ENCODE assay signal across 11 mouse cellular contexts in the genomic region with DNA sequence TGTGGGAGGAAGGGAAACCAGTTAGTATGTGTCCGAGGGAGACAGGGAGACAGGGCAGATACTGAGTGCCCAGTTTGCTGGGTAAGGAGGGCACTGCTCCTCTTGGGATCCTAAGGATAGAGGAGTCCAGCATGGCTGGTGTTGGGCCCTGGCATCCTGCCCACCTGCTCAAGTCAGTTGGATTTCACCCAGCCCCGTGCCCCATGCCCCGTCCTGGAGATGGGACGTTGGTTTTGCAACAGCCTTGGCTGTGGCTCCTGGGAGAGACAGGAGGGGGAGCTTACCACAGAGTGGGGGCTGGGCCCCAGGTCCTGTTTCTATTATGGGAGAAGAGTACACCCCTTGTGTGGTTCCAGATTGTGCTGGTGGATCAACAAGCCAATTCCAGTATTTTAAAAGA. TPM values are rescaled to one million over a fixed set of nuclear protein-coding genes. Genes with fewer than 3 reads are reported as not detected.
DNase-seq lines count a peak whose midpoint lies in the region; ATAC-seq and TF ChIP-seq lines count a peak whose summit lies in the region.
"Had no signal": no experiment of that assay in that cellular context is flagged by ENCODE, and none has a peak within 500 bp of the region (broad histone marks: within the 10 kb centered on the region; RNA-seq: fewer than 3 reads in every experiment).

No protein-coding gene starts in this region.

- WGBS in liver, adult 2 months = 21% methylated on average over 4 of the region's 4 CpGs
- WGBS in liver, embryonic 12.5 days (ENCODE audit: insufficient replicate concordance) = 37% methylated on average over 4 of the region's 4 CpGs
- 69% methylated on average over 4 of the region's 4 CpGs for WGBS in forebrain, embryonic 12.5 days

- peak; percentile 89 for DNase-seq in liver, adult 2 months (ENCODE audit: extremely low read depth, low read depth, low spot score)
- DNase-seq in adrenal gland, postnatal 36 days = peak; percentile 86 to 87
- peak; percentile 77 for DNase-seq in heart, postnatal 4 days
- DNase-seq in ovary, adult 18-20 months (ENCODE audit: low spot score) = peak; percentile 55
- no peak for DNase-seq in thymus, postnatal 0 days (ENCODE audit: low spot score)
- DNase-seq: right cerebral cortex, postnatal 14 days had no signal

- TF ChIP-seq CTCF in liver, adult 2 months (IDR thresholded peaks at IDR 0.05; ENCODE audit: low read depth, low read length) = no peak

- peak overlapping the region; percentile 36 for H3K27ac ChIP-seq in liver, adult 2 months (replicated peaks; ENCODE audit: insufficient read depth, low read depth, low read length)
- H3K27ac ChIP-seq in liver, embryonic 12.5 days = no peak overlapping the region
- no peak overlapping the region for H3K27ac ChIP-seq in forebrain, embryonic 12.5 days
- H3K27ac ChIP-seq: macrophage had no signal

- H3K27me3 ChIP-seq in liver, adult 2 months (ENCODE audit: control insufficient read depth, insufficient read depth, low read length) = no peaks in the 10 kb centered on the region
- H3K27me3 ChIP-seq in liver, embryonic 12.5 days (replicated peaks) = peaks cover 19% of the 10 kb centered on the region
- peaks cover 59% of the 10 kb centered on the region for H3K27me3 ChIP-seq in forebrain, embryonic 12.5 days

- no peak overlapping the region for H3K4me3 ChIP-seq in liver, adult 2 months (ENCODE audit: insufficient read depth, low read depth, low read length)
- no peak overlapping the region for H3K4me3 ChIP-seq in liver, embryonic 12.5 days
- H3K4me3 ChIP-seq in forebrain, embryonic 12.5 days (replicated peaks) = no peak overlapping the region

- H3K4me2 ChIP-seq in liver, embryonic 12.5 days = no peak overlapping the region
- no peak overlapping the region for H3K4me2 ChIP-seq in forebrain, embryonic 12.5 days

- no peaks in the 10 kb centered on the region for H3K79me2 ChIP-seq in liver, adult 2 months (ENCODE audit: control insufficient read depth, insufficient read depth, low read length)

- ATAC-seq in liver, embryonic 12.5 days = no peak
- ATAC-seq in forebrain, embryonic 12.5 days (ENCODE audit: low FRiP score) = no peak

- no peaks in the 10 kb centered on the region for H3K36me3 ChIP-seq in liver, adult 2 months (ENCODE audit: control insufficient read depth, insufficient read depth, low read length)
- no peaks in the 10 kb centered on the region for H3K36me3 ChIP-seq in liver, embryonic 12.5 days
- no peaks in the 10 kb centered on the region for H3K36me3 ChIP-seq in forebrain, embryonic 12.5 days (replicated peaks)

- peaks cover 22% of the 10 kb centered on the region for H3K4me1 ChIP-seq in liver, adult 2 months (ENCODE audit: control insufficient read depth, insufficient read depth, low read length)
- peaks cover 44% of the 10 kb centered on the region for H3K4me1 ChIP-seq in liver, embryonic 12.5 days
- peaks cover 15% of the 10 kb centered on the region for H3K4me1 ChIP-seq in forebrain, embryonic 12.5 days

- no peak for TF ChIP-seq POLR2A in liver, adult 2 months (IDR thresholded peaks at IDR 0.05; ENCODE audit: extremely low read depth, insufficient read depth, low read length)

- no peaks in the 10 kb centered on the region for H3K9me3 ChIP-seq in liver, embryonic 12.5 days (replicated peaks)
- no peaks in the 10 kb centered on the region for H3K9me3 ChIP-seq in forebrain, embryonic 12.5 days

- no peak overlapping the region for H3K9ac ChIP-seq in liver, adult 2 months (ENCODE audit: low read depth, low read length)
- no peak overlapping the region for H3K9ac ChIP-seq in liver, embryonic 12.5 days
- H3K9ac ChIP-seq in forebrain, embryonic 12.5 days = no peak overlapping the region

RNA-seq across cellular contexts. Expression of a gene that starts 1.6 kb away (rescaled TPM):
- total RNA-seq in liver, adult 2 months (2014; rRNA removed) = 0.20 TPM in 1 of 2 replicates, not detected in the other
- polyA plus RNA-seq in liver, adult 2 months (2012; rRNA removed) = 0.12 and 0.15 TPM in 2 replicates
- 12.1 and 15.4 TPM in 2 replicates for polyA plus RNA-seq in liver, embryonic 12.5 days (2016; fragmentation: Nextera tagmentation; extraction: Ambion mirVana)
- under 1 TPM; 0.30 to 0.33 TPM for total RNA-seq in adrenal gland, postnatal 36 days (2021)
- total RNA-seq in heart, postnatal 4 days (2021) = not detected
- polyA plus RNA-seq in thymus, postnatal 0 days (2015; fragmentation: Nextera tagmentation; extraction: Ambion mirVana) = 0.30 and 0.74 TPM in 2 replicates
- not detected in 2 replicates for polyA plus RNA-seq in forebrain, embryonic 12.5 days (2016; fragmentation: Nextera tagmentation; extraction: Ambion mirVana)
- polyA plus RNA-seq: intestine, embryonic 14.5 days had no signal

RNA-seq across cellular contexts. Expression of a gene that starts 6.2 kb away (rescaled TPM):
- 5.7 and 11.3 TPM in 2 replicates for total RNA-seq in liver, adult 2 months (2014; rRNA removed)
- 0.37 and 0.98 TPM in 2 replicates for polyA plus RNA-seq in liver, adult 2 months (2012; rRNA removed)
- polyA plus RNA-seq in liver, embryonic 12.5 days (2016; fragmentation: Nextera tagmentation; extraction: Ambion mirVana) = not detected in 2 replicates
- total RNA-seq in adrenal gland, postnatal 36 days (2021) = 1,000 to 10,000 TPM; 1,484 to 1,596 TPM
- under 1 TPM in 1 of 2 experiments, not detected in 1; 0.38 TPM for total RNA-seq in heart, postnatal 4 days (2021)
- polyA plus RNA-seq in thymus, postnatal 0 days (2015; fragmentation: Nextera tagmentation; extraction: Ambion mirVana) = 4.2 TPM in 1 of 2 replicates, not detected in the other
- not detected in 2 replicates for polyA plus RNA-seq in forebrain, embryonic 12.5 days (2016; fragmentation: Nextera tagmentation; extraction: Ambion mirVana)
- polyA plus RNA-seq: embryonic facial prominence, embryonic 14.5 days; intestine, embryonic 14.5 days; macrophage had no signal

RNA-seq across cellular contexts. Expression of a gene that starts 10.0 kb away (rescaled TPM):
- total RNA-seq in liver, adult 2 months (2014; rRNA removed) = under 0.01 TPM in 1 of 2 replicates, not detected in the other
- polyA plus RNA-seq in liver, adult 2 months (2012; rRNA removed) = 0.38 and 0.47 TPM in 2 replicates
- 8.2 and 10.0 TPM in 2 replicates for polyA plus RNA-seq in liver, embryonic 12.5 days (2016; fragmentation: Nextera tagmentation; extraction: Ambion mirVana)
- total RNA-seq in adrenal gland, postnatal 36 days (2021) = under 1 TPM; 0.16 to 0.50 TPM
- 1 to 10 TPM; 2.5 to 2.9 TPM for total RNA-seq in heart, postnatal 4 days (2021)
- polyA plus RNA-seq in thymus, postnatal 0 days (2015; fragmentation: Nextera tagmentation; extraction: Ambion mirVana) = 3.3 and 3.4 TPM in 2 replicates
- 223 and 250 TPM in 2 replicates for polyA plus RNA-seq in forebrain, embryonic 12.5 days (2016; fragmentation: Nextera tagmentation; extraction: Ambion mirVana)

RNA-seq across cellular contexts. Expression of a gene that starts 10.2 kb away (rescaled TPM):
- 0.40 TPM in 1 of 2 replicates, not detected in the other for total RNA-seq in liver, adult 2 months (2014; rRNA removed)
- polyA plus RNA-seq in liver, adult 2 months (2012; rRNA removed) = 0.20 and 1.1 TPM in 2 replicates
- polyA plus RNA-seq in liver, embryonic 12.5 days (2016; fragmentation: Nextera tagmentation; extraction: Ambion mirVana) = 38.4 and 38.6 TPM in 2 replicates
- under 1 TPM; 0.50 to 0.56 TPM for total RNA-seq in adrenal gland, postnatal 36 days (2021)
- total RNA-seq in heart, postnatal 4 days (2021) = not detected
- polyA plus RNA-seq in thymus, postnatal 0 days (2015; fragmentation: Nextera tagmentation; extraction: Ambion mirVana) = 1.7 TPM in 2 replicates
- 14.8 and 16.2 TPM in 2 replicates for polyA plus RNA-seq in forebrain, embryonic 12.5 days (2016; fragmentation: Nextera tagmentation; extraction: Ambion mirVana)

RNA-seq across cellular contexts. Expression of a gene that starts 24.3 kb away (rescaled TPM):
- total RNA-seq in liver, adult 2 months (2014; rRNA removed) = 5.9 and 8.2 TPM in 2 replicates
- 29.9 and 30.6 TPM in 2 replicates for polyA plus RNA-seq in liver, adult 2 months (2012; rRNA removed)
- 26.6 and 27.4 TPM in 2 replicates for polyA plus RNA-seq in liver, embryonic 12.5 days (2016; fragmentation: Nextera tagmentation; extraction: Ambion mirVana)
- 10 to 100 TPM; 39.7 to 50.6 TPM for total RNA-seq in adrenal gland, postnatal 36 days (2021)
- 10 to 100 TPM; 67.1 to 68.2 TPM for total RNA-seq in heart, postnatal 4 days (2021)
- polyA plus RNA-seq in thymus, postnatal 0 days (2015; fragmentation: Nextera tagmentation; extraction: Ambion mirVana) = 32.6 and 39.1 TPM in 2 replicates
- polyA plus RNA-seq in forebrain, embryonic 12.5 days (2016; fragmentation: Nextera tagmentation; extraction: Ambion mirVana) = 59.9 and 62.3 TPM in 2 replicates

Comparison
In these comparisons a context has a peak if more than half of its experiments do, and no peak if none do; other contexts are left out.
1. RNA of a gene that starts 10.0 kb away (polyA plus RNA-seq): 223 to 250 TPM in forebrain, embryonic 12.5 days; 8.2 to 10.0 TPM in liver, embryonic 12.5 days, 3.3 to 3.4 TPM in thymus, postnatal 0 days and 0.38 to 0.47 TPM in liver, adult 2 months; every median in the first group is over 10 times any median in the second.